ENCODE assay signal across 9 mouse cellular contexts in genomic region chr7:34675831-34676514, GRCm38 (mm10). TPM values are rescaled to one million over a fixed set of nuclear protein-coding genes. Genes with fewer than 3 reads are reported as not detected.
DNase-seq lines count a peak whose midpoint lies in the region; ATAC-seq and TF ChIP-seq lines count a peak whose summit lies in the region.
"Had no signal": no experiment of that assay in that cellular context is flagged by ENCODE, and none has a peak within 500 bp of the region (broad histone marks: within the 10 kb centered on the region; RNA-seq: fewer than 3 reads in every experiment).

No protein-coding gene starts in this region.

- TF ChIP-seq CTCF in liver, embryonic 14.5 days (IDR thresholded peaks at IDR 0.05; ENCODE audit: low read depth), result peak; percentile 75

- H3K4me2 ChIP-seq in forebrain, embryonic 16.5 days (ENCODE audit: low read length), result peak overlapping the region; percentile 51
- no peak overlapping the region for H3K4me2 ChIP-seq in liver, embryonic 14.5 days (ENCODE audit: low read depth)
- peak overlapping the region; percentile 42 for H3K4me2 ChIP-seq in neural tube, embryonic 14.5 days (ENCODE audit: low read depth, low read length)
- H3K4me2 ChIP-seq: liver, embryonic 13.5 days had no signal

- peaks cover 34% of the 10 kb centered on the region for H3K27me3 ChIP-seq in forebrain, embryonic 16.5 days (replicated peaks; ENCODE audit: control insufficient read depth, insufficient read depth, low read length)
- peaks cover 19% of the 10 kb centered on the region for H3K27me3 ChIP-seq in liver, embryonic 14.5 days (ENCODE audit: control insufficient read depth, insufficient read depth, low read length)
- H3K27me3 ChIP-seq in neural tube, embryonic 14.5 days (ENCODE audit: control insufficient read depth, insufficient read depth, low read length), result peaks cover 17% of the 10 kb centered on the region

- H3K9me3 ChIP-seq in forebrain, embryonic 16.5 days (ENCODE audit: control insufficient read depth, low read length), result no peaks in the 10 kb centered on the region
- H3K9me3 ChIP-seq in liver, embryonic 14.5 days (ENCODE audit: control insufficient read depth, low read length), result no peaks in the 10 kb centered on the region
- no peaks in the 10 kb centered on the region for H3K9me3 ChIP-seq in neural tube, embryonic 14.5 days (ENCODE audit: control insufficient read depth, low read length)
- H3K9me3 ChIP-seq: liver, embryonic 13.5 days had no signal

- ATAC-seq in forebrain, embryonic 16.5 days, result peak; percentile 39
- ATAC-seq in liver, embryonic 14.5 days (ENCODE audit: insufficient read depth), result no peak
- peak; percentile 54; the same call in 1 of the 2 replicates for ATAC-seq in neural tube, embryonic 14.5 days (ENCODE audit: low read depth)

- no peak overlapping the region for H3K27ac ChIP-seq in forebrain, embryonic 16.5 days (ENCODE audit: low read length)
- no peak overlapping the region for H3K27ac ChIP-seq in liver, embryonic 14.5 days
- H3K27ac ChIP-seq in neural tube, embryonic 14.5 days (ENCODE audit: low read depth, low read length), result no peak overlapping the region
- H3K27ac ChIP-seq: liver, embryonic 13.5 days had no signal

- TF ChIP-seq EP300 in liver, embryonic 14.5 days (IDR thresholded peaks at IDR 0.05; ENCODE audit: low read depth), result no peak

- H3K9ac ChIP-seq in forebrain, embryonic 16.5 days (replicated peaks; ENCODE audit: low read depth, low read length), result peak overlapping the region; percentile 30
- H3K9ac ChIP-seq in liver, embryonic 14.5 days (replicated peaks), result no peak overlapping the region
- H3K9ac ChIP-seq in neural tube, embryonic 14.5 days (replicated peaks; ENCODE audit: low read depth, low read length), result peak overlapping the region; percentile 5; the same call in 1 of the 2 replicates
- H3K9ac ChIP-seq: liver, embryonic 13.5 days had no signal

- peak; percentile 82 for DNase-seq in ES-CJ7 (ENCODE audit: low read depth, low spot score)
- peak; percentile 49 for DNase-seq in cerebellum, adult 11 months
- DNase-seq in heart, postnatal 14 days, result peak; percentile 78 to 87
- peak; percentile 72 to 87 for DNase-seq in kidney, postnatal 36 days
- no peak for DNase-seq in liver, embryonic 14.5 days (ENCODE audit: low read depth in 3 of 3, low spot score in 3 of 3)
- peak; percentile 47 for DNase-seq in thymus, postnatal 14 days
- DNase-seq: liver, embryonic 13.5 days had no signal

- peak overlapping the region; percentile 38 for H3K4me3 ChIP-seq in forebrain, embryonic 16.5 days (replicated peaks; ENCODE audit: low read length)
- H3K4me3 ChIP-seq in liver, embryonic 14.5 days (ENCODE audit: insufficient read depth in 1 of 2, low read depth in 2 of 2, low read length in 2 of 2), result no peak overlapping the region
- H3K4me3 ChIP-seq in neural tube, embryonic 14.5 days (ENCODE audit: low read depth, low read length), result peak overlapping the region; percentile 26
- H3K4me3 ChIP-seq: liver, embryonic 13.5 days had no signal

- no peaks in the 10 kb centered on the region for H3K36me3 ChIP-seq in forebrain, embryonic 16.5 days (ENCODE audit: control insufficient read depth, insufficient read depth)
- no peaks in the 10 kb centered on the region for H3K36me3 ChIP-seq in liver, embryonic 14.5 days (replicated peaks; ENCODE audit: control insufficient read depth, insufficient read depth, low read depth)
- no peaks in the 10 kb centered on the region for H3K36me3 ChIP-seq in neural tube, embryonic 14.5 days (ENCODE audit: control insufficient read depth, insufficient read depth, low read length)
- H3K36me3 ChIP-seq: liver, embryonic 13.5 days had no signal

- WGBS in forebrain, embryonic 16.5 days, result 4% methylated on average over 33 of the region's 33 CpGs
- WGBS in liver, embryonic 14.5 days (ENCODE audit: insufficient replicate concordance), result 11% methylated on average over 33 of the region's 33 CpGs
- WGBS in neural tube, embryonic 14.5 days, result 8% methylated on average over 33 of the region's 33 CpGs

- intact Hi-C loops in heart, postnatal 14 days (cut with DNase I), result loop anchor here (1.0 to 10.0 kb wide), 7 partner anchors 43 to 586 kb away; partner anchors contain the start of gene Cebpa

- H3K4me1 ChIP-seq in forebrain, embryonic 16.5 days (replicated peaks; ENCODE audit: control insufficient read depth, insufficient read depth, low read length), result peaks cover 18% of the 10 kb centered on the region
- H3K4me1 ChIP-seq in liver, embryonic 14.5 days (replicated peaks; ENCODE audit: control insufficient read depth in 2 of 2, insufficient read depth in 2 of 2, low read length in 1 of 2), result no peaks in the 10 kb centered on the region
- H3K4me1 ChIP-seq in neural tube, embryonic 14.5 days (ENCODE audit: control insufficient read depth, insufficient read depth, low read length), result 0 out of 2 replicates have a peak, but pooled peaks cover 2% of the 10 kb centered on the region
- H3K4me1 ChIP-seq: liver, embryonic 13.5 days had no signal

RNA-seq across cellular contexts. Expression of gene Kctd15, which starts 19.4 kb away (rescaled TPM):
- polyA plus RNA-seq in forebrain, embryonic 16.5 days (2015; fragmentation: Nextera tagmentation; extraction: Ambion mirVana), result 25.2 and 28.1 TPM in 2 replicates
- total RNA-seq in heart, postnatal 14 days (2021), result 1 to 10 TPM; 3.3 to 4.0 TPM
- polyA plus RNA-seq in liver, embryonic 14.5 days (2012; rRNA removed), result 1.2 TPM in 2 replicates
- 0.14 and 0.37 TPM in 2 replicates for polyA plus RNA-seq in liver, embryonic 14.5 days (2014; fragmentation: Nextera tagmentation; extraction: Ambion mirVana)
- polyA plus RNA-seq in neural tube, embryonic 14.5 days (2014; fragmentation: Nextera tagmentation; extraction: Ambion mirVana), result 11.8 and 22.9 TPM in 2 replicates

Comparison
In these comparisons a context has a peak if more than half of its experiments do, and no peak if none do; other contexts are left out.
1. DNase-seq: peak in ES-CJ7 (single experiment), cerebellum, adult 11 months (single experiment), heart, postnatal 14 days (2 of 2), kidney, postnatal 36 days (2 of 2) and thymus, postnatal 14 days (single experiment); none in liver, embryonic 14.5 days (0 of 3).
2. H3K4me3 ChIP-seq: peak in forebrain, embryonic 16.5 days (single experiment) and neural tube, embryonic 14.5 days (single experiment); none in liver, embryonic 14.5 days (0 of 2).